11 mouse cellular contexts compared by ENCODE assay signal in genomic region chr6:93962757-93963336, GRCm38 (mm10).
DNase-seq lines count a peak whose midpoint lies in the region; ATAC-seq and TF ChIP-seq lines count a peak whose summit lies in the region.
"Had no signal": no experiment of that assay in that cellular context is flagged by ENCODE, and none has a peak within 500 bp of the region (broad histone marks: within the 10 kb centered on the region; RNA-seq: fewer than 3 reads in every experiment).

No protein-coding gene starts in this region.

- H3K4me2 ChIP-seq in embryonic facial prominence, embryonic 14.5 days (ENCODE audit: low read depth, low read length): no peak overlapping the region
- H3K4me2 ChIP-seq: kidney, embryonic 15.5 days; limb, embryonic 12.5 days had no signal

- no peaks in the 10 kb centered on the region for H3K79me2 ChIP-seq in macrophage (ENCODE audit: inconsistent target)

- no peaks in the 10 kb centered on the region for H3K27me3 ChIP-seq in embryonic facial prominence, embryonic 14.5 days (replicated peaks; ENCODE audit: control insufficient read depth, insufficient read depth, low read length)
- no peaks in the 10 kb centered on the region for H3K27me3 ChIP-seq in embryonic facial prominence, embryonic 10.5 days (replicated peaks; ENCODE audit: low read depth, poor library complexity, severe bottlenecking)
- H3K27me3 ChIP-seq: kidney, embryonic 15.5 days; limb, embryonic 12.5 days had no signal

- H3K4me1 ChIP-seq in embryonic facial prominence, embryonic 14.5 days (ENCODE audit: control insufficient read depth, insufficient read depth, low read length): no peaks in the 10 kb centered on the region
- no peaks in the 10 kb centered on the region for H3K4me1 ChIP-seq in embryonic facial prominence, embryonic 10.5 days
- H3K4me1 ChIP-seq: limb, embryonic 12.5 days had no signal

- ATAC-seq in embryonic facial prominence, embryonic 14.5 days (ENCODE audit: low read depth): no peak
- ATAC-seq: lung, postnatal 0 days had no signal

- 72% methylated on average over 5 of the region's 5 CpGs for WGBS in embryonic facial prominence, embryonic 14.5 days
- 90% methylated on average over 5 of the region's 5 CpGs for WGBS in embryonic facial prominence, embryonic 10.5 days
- WGBS in macrophage (ENCODE audit: missing documents): 83% methylated on average over 5 of the region's 5 CpGs

- H3K9me3 ChIP-seq in embryonic facial prominence, embryonic 14.5 days (ENCODE audit: control insufficient read depth, low read length): no peaks in the 10 kb centered on the region
- no peaks in the 10 kb centered on the region for H3K9me3 ChIP-seq in embryonic facial prominence, embryonic 10.5 days
- H3K9me3 ChIP-seq: kidney, embryonic 15.5 days; limb, embryonic 12.5 days had no signal

- H3K4me3 ChIP-seq in embryonic facial prominence, embryonic 14.5 days (ENCODE audit: low read depth, low read length): no peak overlapping the region
- H3K4me3 ChIP-seq in embryonic facial prominence, embryonic 10.5 days: no peak overlapping the region
- H3K4me3 ChIP-seq in macrophage (ENCODE audit: inconsistent target): no peak overlapping the region
- H3K4me3 ChIP-seq: kidney, embryonic 15.5 days; limb, embryonic 12.5 days had no signal

- peak; percentile 26 for DNase-seq in embryonic facial prominence, embryonic 14.5 days (ENCODE audit: low spot score)
- DNase-seq in embryonic facial prominence, embryonic 10.5 days (ENCODE audit: low spot score): no peak
- DNase-seq in layer of hippocampus, adult 11-12 months (ENCODE audit: low spot score): peak; percentile 17
- DNase-seq in layer of hippocampus, adult 9-10 months (ENCODE audit: low spot score): no peak
- peak; percentile 69 for DNase-seq in brain, embryonic 14.5 days (ENCODE audit: low read depth)
- no peak for DNase-seq in spleen, adult 18-20 months
- DNase-seq in lung, postnatal 14 days: no peak

- no peak overlapping the region for H3K9ac ChIP-seq in embryonic facial prominence, embryonic 14.5 days (ENCODE audit: low read depth, low read length)
- H3K9ac ChIP-seq: kidney, embryonic 15.5 days; limb, embryonic 12.5 days had no signal

- TF ChIP-seq POLR2A in brain, embryonic 14.5 days (IDR thresholded peaks at IDR 0.05; ENCODE audit: borderline replicate concordance, extremely low read depth, insufficient read depth, insufficient read length, poor library complexity, severe bottlenecking): no peak

- H3K36me3 ChIP-seq in embryonic facial prominence, embryonic 14.5 days (ENCODE audit: control insufficient read depth, insufficient read depth, low read length): no peaks in the 10 kb centered on the region
- H3K36me3 ChIP-seq in embryonic facial prominence, embryonic 10.5 days (replicated peaks): no peaks in the 10 kb centered on the region
- no peaks in the 10 kb centered on the region for H3K36me3 ChIP-seq in macrophage (ENCODE audit: inconsistent target)
- H3K36me3 ChIP-seq: kidney, embryonic 15.5 days; limb, embryonic 12.5 days had no signal

- no peak for TF ChIP-seq CTCF in brain, embryonic 14.5 days (IDR thresholded peaks at IDR 0.05; ENCODE audit: borderline replicate concordance, extremely low read depth, insufficient read depth, insufficient read length)

- H3K27ac ChIP-seq in embryonic facial prominence, embryonic 14.5 days (replicated peaks; ENCODE audit: low read depth, low read length): peak overlapping the region; percentile 12; the same call in 1 of the 2 replicates
- H3K27ac ChIP-seq in embryonic facial prominence, embryonic 10.5 days (replicated peaks): no peak overlapping the region
- peak overlapping the region; percentile 8; the same call in 1 of the 2 replicates for H3K27ac ChIP-seq in macrophage
- H3K27ac ChIP-seq: kidney, embryonic 15.5 days; limb, embryonic 12.5 days had no signal

Comparison
In these comparisons a context has a peak if more than half of its experiments do, and no peak if none do; other contexts are left out.
1. DNase-seq: peak in embryonic facial prominence, embryonic 14.5 days (single experiment), layer of hippocampus, adult 11-12 months (single experiment) and brain, embryonic 14.5 days (single experiment); none in embryonic facial prominence, embryonic 10.5 days (single experiment), layer of hippocampus, adult 9-10 months (single experiment), spleen, adult 18-20 months (0 of 2) and lung, postnatal 14 days (single experiment).